Mouse (Mus musculus): ENCODE results near the gene Klc3.
A peak's percentile ranks its signal among the peaks of the same experiment; 100 is the strongest.

Klc3 gene

GRCm38 (mm10) chr7:19404476-19404875 is 572 bp upstream of the Klc3 start, which contains the start of gene Ckm:
Gene Ckm, plus strand, starts transcription at chr7:19404776.
- no peak for DNase-seq

DNA sequence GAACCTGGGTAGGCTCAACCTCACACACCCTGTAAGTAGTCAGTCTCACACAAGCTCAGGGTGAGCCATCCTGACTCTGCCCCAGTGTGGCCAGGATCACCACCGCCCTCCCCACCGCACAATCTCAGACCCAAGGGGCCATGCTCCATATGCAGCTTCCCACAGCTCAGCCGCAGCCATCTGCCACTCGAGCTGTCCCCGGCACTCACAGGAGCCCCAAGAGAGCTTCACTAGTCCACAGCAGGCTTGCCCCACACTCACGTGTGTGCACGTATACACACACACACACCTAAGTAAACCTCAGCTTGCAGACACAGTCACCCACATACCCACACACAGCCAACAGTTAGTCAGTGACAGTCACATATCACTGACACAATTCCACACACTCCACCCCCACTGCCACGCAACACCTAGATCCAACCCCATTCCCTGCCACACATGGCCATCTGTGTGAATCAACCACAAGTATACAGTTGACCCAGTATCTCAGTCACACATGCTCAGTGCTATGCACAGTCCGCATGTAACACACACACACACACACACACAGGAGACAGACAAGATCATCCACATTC is 1.3 kb downstream of the Klc3 start:
- no peak for DNase-seq

- no peak for DNase-seq
Observed at GRCm38 (mm10) chr7:19400946-19401345, 3.0 kb downstream of the Klc3 start.

- peak; percentile 63 to 79 for DNase-seq
Observed at GRCm38 (mm10) chr7:19399496-19400280, 4.2 kb downstream of the Klc3 start.

GRCm38 (mm10) chr7:19394484-19394883 is 9.4 kb downstream of the Klc3 start:
- DNase-seq: no peak

DNA sequence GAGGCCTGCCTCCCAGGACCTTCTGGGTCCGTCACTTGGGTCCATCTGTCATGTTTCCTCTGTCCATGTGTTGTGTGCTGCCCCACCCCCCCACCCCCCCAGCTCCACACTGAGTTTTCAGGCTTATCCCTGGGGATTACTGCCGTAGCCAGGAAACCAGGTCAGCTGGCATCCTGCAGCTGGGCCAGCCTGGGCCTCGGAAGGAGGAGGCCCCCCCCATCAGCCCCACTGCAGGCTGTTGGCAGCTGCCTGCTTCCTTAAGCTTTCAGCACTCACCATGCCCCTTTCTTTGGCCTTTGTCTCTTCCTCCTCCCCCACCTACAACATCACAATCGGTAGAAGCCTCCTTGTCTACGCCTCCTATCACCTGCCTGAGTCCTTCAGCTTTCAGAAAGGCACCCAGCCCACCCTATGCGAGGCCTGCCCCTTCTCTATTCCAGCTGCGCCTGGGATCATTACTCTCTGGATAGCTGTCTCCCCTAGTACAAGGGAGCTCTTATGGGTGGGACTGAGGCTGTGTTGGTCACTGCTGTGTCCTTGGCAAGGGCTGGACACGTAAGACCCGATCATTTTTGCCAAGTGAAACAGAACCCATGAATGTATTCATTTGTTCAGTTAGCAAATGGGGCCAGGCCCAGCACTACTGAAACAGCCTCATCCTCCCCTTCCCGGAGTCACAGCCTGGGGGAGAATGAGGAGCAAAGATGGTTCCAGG is 15.0 kb downstream of the Klc3 start:
- no peak for DNase-seq

GRCm38 (mm10) chr7:19383708-19384107 is 20.2 kb downstream of the Klc3 start:
- no peak for DNase-seq

GRCm38 (mm10) chr7:19382166-19382541 is 21.8 kb downstream of the Klc3 start:
- peak in 1 of 2 experiments; percentile 20 for DNase-seq

GRCm38 (mm10) chr7:19381377-19382165 is 22.3 kb downstream of the Klc3 start, which contains the start of gene Ercc2:
Gene Ercc2, plus strand, starts transcription at chr7:19382010.
- DNase-seq: peak; percentile 99

DNA sequence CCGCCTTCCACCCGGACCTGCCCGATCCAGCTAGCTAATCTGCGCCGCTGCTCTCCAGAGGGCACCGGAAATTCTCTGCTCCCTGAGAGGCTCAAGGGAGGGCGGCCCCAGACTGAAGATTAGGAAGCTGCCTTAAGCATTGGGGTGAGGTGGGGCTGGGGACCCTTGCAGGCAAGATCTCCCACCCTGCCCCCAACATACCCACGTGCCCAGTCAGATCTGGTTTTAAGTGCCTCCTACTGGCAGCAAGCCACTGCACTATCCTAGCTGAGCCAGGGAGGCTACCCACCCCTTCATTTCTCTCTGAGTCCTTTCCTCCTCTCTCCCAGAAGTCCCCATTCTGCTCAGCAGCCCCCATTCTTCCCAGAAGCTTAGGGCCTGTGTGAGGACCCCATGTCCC is 25.9 kb downstream of the Klc3 start:
- no peak for DNase-seq

DNA sequence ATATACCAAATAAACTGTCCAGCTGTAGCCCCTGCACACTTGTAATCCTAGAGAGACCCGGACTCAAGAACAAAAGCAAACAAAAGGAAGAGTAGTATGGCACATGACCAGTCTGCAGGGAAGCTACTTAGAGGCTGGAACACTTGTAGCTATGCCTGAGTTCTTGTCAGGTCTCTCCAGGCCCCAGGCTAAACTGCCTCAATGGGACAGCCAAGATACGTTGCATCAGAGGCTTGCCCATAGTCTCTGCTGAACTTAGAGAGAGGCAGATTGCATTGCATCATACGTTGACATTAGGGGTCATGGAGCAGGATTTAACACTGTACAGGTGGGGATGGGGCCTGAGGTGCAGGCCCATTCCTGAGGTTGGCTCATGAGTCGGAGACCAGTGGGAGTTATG is 27.9 kb downstream of the Klc3 start:
- no peak for DNase-seq

GRCm38 (mm10) chr7:19375368-19375767 is 28.5 kb downstream of the Klc3 start:
- DNase-seq: no peak

- no peak for DNase-seq
Observed at GRCm38 (mm10) chr7:19373367-19373766, 30.5 kb downstream of the Klc3 start.

- peak; percentile 54 to 66 for DNase-seq
Observed at GRCm38 (mm10) chr7:19369823-19370425, 34.0 kb downstream of the Klc3 start.

DNA sequence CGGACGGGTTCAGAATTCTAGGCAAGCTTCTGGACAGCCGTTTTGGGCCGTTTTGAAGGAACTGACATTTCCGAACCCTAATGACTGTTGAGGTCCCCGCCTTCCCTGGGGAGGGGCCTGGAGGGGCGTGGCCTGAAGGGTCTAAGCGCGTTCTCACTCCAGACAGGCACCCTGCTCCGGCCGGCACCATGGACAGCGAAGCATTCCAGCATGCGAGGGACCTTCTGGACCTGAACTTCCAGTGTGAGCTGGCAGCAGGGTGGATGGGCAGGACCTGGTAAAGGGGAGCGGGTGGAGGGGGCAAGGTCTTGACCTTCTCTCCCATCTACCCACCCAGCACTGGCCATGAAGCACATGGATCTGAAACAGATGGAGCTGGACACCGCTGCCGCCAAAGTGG is 35.5 kb downstream of the Klc3 start:
- DNase-seq: peak; percentile 73 to 81

GRCm38 (mm10) chr7:19365376-19365775 is 38.5 kb downstream of the Klc3 start:
- DNase-seq: no peak

GRCm38 (mm10) chr7:19363881-19364280 is 40.0 kb downstream of the Klc3 start:
- DNase-seq: peak; percentile 85 to 88

- DNase-seq: no peak
Observed at GRCm38 (mm10) chr7:19362276-19362675, 41.6 kb downstream of the Klc3 start.

- peak; percentile 82 to 85 for DNase-seq
Observed at GRCm38 (mm10) chr7:19361720-19362119, 42.2 kb downstream of the Klc3 start.

DNA sequence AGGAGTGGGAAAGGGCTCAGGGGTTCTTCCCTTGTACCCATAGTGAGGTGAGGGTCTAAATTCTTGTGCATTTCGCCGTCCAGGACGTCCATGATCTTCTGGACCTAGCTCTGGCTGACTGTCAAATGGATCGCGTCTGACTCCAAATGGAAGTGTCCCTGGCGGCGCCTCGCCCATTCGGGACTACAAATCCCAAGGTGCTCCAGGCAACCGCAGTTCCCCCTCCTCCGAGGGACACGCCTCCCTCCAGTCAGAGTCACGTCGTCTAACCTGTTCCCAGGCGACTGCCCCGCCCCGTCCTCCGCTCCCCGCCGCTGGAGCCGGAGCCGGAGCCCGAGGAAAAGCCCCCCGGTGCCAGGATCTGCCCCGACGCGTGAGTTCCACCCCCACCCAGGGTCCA is 43.0 kb downstream of the Klc3 start:
- peak; percentile 95 to 98 for DNase-seq

GRCm38 (mm10) chr7:19359892-19360641 is 43.8 kb downstream of the Klc3 start:
- DNase-seq: peak; percentile 78 to 85
